Mouse (Mus musculus) heart, adult 2 months (tissue): Measurements from ENCODE around the gene Fat4.

Experiments used
- CTCF ChIP-seq: fragments of 200-600 bp; IDR thresholded peaks from 2 replicates; pipeline ENCODE4 v1.8.1; 2022; ENCODE audit warnings: antibody characterized with exemption, mild to moderate bottlenecking, moderate library complexity
- EP300 ChIP-seq: fragments of 200-500 bp; IDR thresholded peaks from 2 replicates; pipeline ENCODE4 v1.6.1; 2011; ENCODE audit warnings: low read depth, low read length, control low read depth; ENCODE audit not compliant: insufficient read depth

DNA sequence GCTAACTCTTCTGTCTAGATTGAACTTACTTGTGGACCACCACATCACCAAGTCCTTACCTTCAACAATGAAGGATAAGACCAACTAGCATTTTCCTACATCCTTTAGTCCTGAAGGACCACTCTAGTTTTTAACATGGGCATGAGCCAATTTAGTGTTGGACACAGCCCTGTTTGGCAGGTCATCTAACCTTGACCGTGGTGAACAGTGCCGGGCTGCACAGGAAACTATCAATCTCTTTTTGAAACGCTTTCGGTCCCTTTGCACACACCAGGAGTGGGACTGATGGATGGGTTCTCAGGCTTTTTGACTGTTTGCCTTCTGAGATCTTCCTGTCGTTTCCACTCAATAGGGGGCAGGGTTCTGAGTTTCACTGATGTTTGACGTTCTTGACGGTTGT lies 61.0 kb downstream of the Fat4 start:
- TF ChIP-seq CTCF, result no peak
- TF ChIP-seq EP300, result no peak
